Mouse (Mus musculus): ENCODE measurements at regions not wholly inside any gene's neighbourhood (a gene's known extent, or its start where the extent isn't known, plus 50 kb on each side); places are given as distances from the start of the nearest gene placed in this dataset.

- no peak overlapping the region for H3K27ac ChIP-seq
- no peaks in the 10 kb centered on the region for H3K36me3 ChIP-seq (replicated peaks; ENCODE audit: control insufficient read depth, insufficient read depth, low read depth)
- peaks cover 13 to 34% of the 10 kb centered on the region in 2 experiments for H3K4me1 ChIP-seq (replicated peaks; ENCODE audit: control insufficient read depth in 2 of 2, insufficient read depth in 2 of 2, low read length in 1 of 2)
- no peak for TF ChIP-seq EP300 (IDR thresholded peaks at IDR 0.05; ENCODE audit: low read depth)
- no peak overlapping the region for H3K4me3 ChIP-seq (ENCODE audit: insufficient read depth in 1 of 2, low read depth in 2 of 2, low read length in 2 of 2)
- WGBS (ENCODE audit: insufficient replicate concordance): 55% methylated on average over 2 of the region's 2 CpGs
- H3K9ac ChIP-seq (replicated peaks): no peak overlapping the region
- H3K27me3 ChIP-seq (ENCODE audit: control insufficient read depth, insufficient read depth, low read length): no peaks in the 10 kb centered on the region
- DNase-seq (ENCODE audit: low read depth in 3 of 3, low spot score in 3 of 3) (no peak), ATAC-seq (ENCODE audit: insufficient read depth) (no peak)
- H3K4me2 ChIP-seq (ENCODE audit: low read depth): no peak overlapping the region
- no peaks in the 10 kb centered on the region for H3K9me3 ChIP-seq (ENCODE audit: control insufficient read depth, low read length)
Observed at GRCm38 (mm10) chr3:21984807-21985206, 91.6 kb upstream of the Tbl1xr1 start.

GRCm38 (mm10) chr3:21986164-21986892 lies 90.1 kb upstream of the Tbl1xr1 start:
- no peaks in the 10 kb centered on the region for H3K27me3 ChIP-seq (ENCODE audit: control insufficient read depth, insufficient read depth, low read length)
- TF ChIP-seq CTCF (IDR thresholded peaks at IDR 0.05; ENCODE audit: low read depth): no peak
- no peak for TF ChIP-seq EP300 (IDR thresholded peaks at IDR 0.05; ENCODE audit: low read depth)
- peak; percentile 54; the same call in 1 of the 2 replicates for ATAC-seq (ENCODE audit: insufficient read depth)
- H3K9me3 ChIP-seq (ENCODE audit: control insufficient read depth, low read length): no peaks in the 10 kb centered on the region
- H3K4me3 ChIP-seq (ENCODE audit: insufficient read depth in 1 of 2, low read depth in 2 of 2, low read length in 2 of 2): no peak overlapping the region
- 46% methylated on average over 5 of the region's 5 CpGs for WGBS (ENCODE audit: insufficient replicate concordance)
- peak overlapping the region; percentile 32; the same call in 1 of the 2 replicates for H3K4me2 ChIP-seq (ENCODE audit: low read depth)
- H3K36me3 ChIP-seq (replicated peaks; ENCODE audit: control insufficient read depth, insufficient read depth, low read depth): no peaks in the 10 kb centered on the region
- peaks cover 13 to 35% of the 10 kb centered on the region in 2 experiments for H3K4me1 ChIP-seq (replicated peaks; ENCODE audit: control insufficient read depth in 2 of 2, insufficient read depth in 2 of 2, low read length in 1 of 2)
- no peak overlapping the region for H3K27ac ChIP-seq
- H3K9ac ChIP-seq (replicated peaks): no peak overlapping the region
- no peak for DNase-seq (ENCODE audit: low read depth in 3 of 3, low spot score in 3 of 3)

GRCm38 (mm10) chr3:21986893-21987250 lies 89.6 kb upstream of the Tbl1xr1 start:
- ATAC-seq (ENCODE audit: insufficient read depth) (no peak), DNase-seq (ENCODE audit: low read depth in 3 of 3, low spot score in 3 of 3) (no peak)
- no peaks in the 10 kb centered on the region for H3K9me3 ChIP-seq (ENCODE audit: control insufficient read depth, low read length)
- H3K27ac ChIP-seq: no peak overlapping the region
- H3K9ac ChIP-seq (replicated peaks): no peak overlapping the region
- peaks cover 13 to 38% of the 10 kb centered on the region in 2 experiments for H3K4me1 ChIP-seq (replicated peaks; ENCODE audit: control insufficient read depth in 2 of 2, insufficient read depth in 2 of 2, low read length in 1 of 2)
- no peak for TF ChIP-seq EP300 (IDR thresholded peaks at IDR 0.05; ENCODE audit: low read depth)
- no peak for TF ChIP-seq CTCF (IDR thresholded peaks at IDR 0.05; ENCODE audit: low read depth)
- H3K4me2 ChIP-seq (ENCODE audit: low read depth): peak overlapping the region; percentile 32; the same call in 1 of the 2 replicates
- no peaks in the 10 kb centered on the region for H3K36me3 ChIP-seq (replicated peaks; ENCODE audit: control insufficient read depth, insufficient read depth, low read depth)
- no peaks in the 10 kb centered on the region for H3K27me3 ChIP-seq (ENCODE audit: control insufficient read depth, insufficient read depth, low read length)
- 56% methylated on average over 2 of the region's 2 CpGs for WGBS (ENCODE audit: insufficient replicate concordance)
- no peak overlapping the region for H3K4me3 ChIP-seq (ENCODE audit: insufficient read depth in 1 of 2, low read depth in 2 of 2, low read length in 2 of 2)

- peaks cover 13 to 40% of the 10 kb centered on the region in 2 experiments for H3K4me1 ChIP-seq (replicated peaks; ENCODE audit: control insufficient read depth in 2 of 2, insufficient read depth in 2 of 2, low read length in 1 of 2)
- TF ChIP-seq EP300 (IDR thresholded peaks at IDR 0.05; ENCODE audit: low read depth): no peak
- no peak for TF ChIP-seq CTCF (IDR thresholded peaks at IDR 0.05; ENCODE audit: low read depth)
- ATAC-seq (ENCODE audit: insufficient read depth) (peak; percentile 40; the same call in 1 of the 2 replicates), DNase-seq (ENCODE audit: low read depth in 3 of 3, low spot score in 3 of 3) (peak in 1 of 3 experiments; percentile 28)
- H3K27me3 ChIP-seq (ENCODE audit: control insufficient read depth, insufficient read depth, low read length): no peaks in the 10 kb centered on the region
- H3K27ac ChIP-seq: peak overlapping the region; percentile 36
- no peak overlapping the region for H3K4me3 ChIP-seq (ENCODE audit: insufficient read depth in 1 of 2, low read depth in 2 of 2, low read length in 2 of 2)
- WGBS (ENCODE audit: insufficient replicate concordance): 38% methylated on average over 5 of the region's 5 CpGs
- no peaks in the 10 kb centered on the region for H3K36me3 ChIP-seq (replicated peaks; ENCODE audit: control insufficient read depth, insufficient read depth, low read depth)
- H3K4me2 ChIP-seq (ENCODE audit: low read depth): peak overlapping the region; percentile 43
- H3K9me3 ChIP-seq (ENCODE audit: control insufficient read depth, low read length): no peaks in the 10 kb centered on the region
- H3K9ac ChIP-seq (replicated peaks): peak overlapping the region; percentile 20; the same call in 1 of the 2 replicates
Observed at GRCm38 (mm10) chr3:21987455-21988009, 88.9 kb upstream of the Tbl1xr1 start.

GRCm38 (mm10) chr3:21988010-21988531 lies 88.4 kb upstream of the Tbl1xr1 start:
- TF ChIP-seq CTCF (IDR thresholded peaks at IDR 0.05; ENCODE audit: low read depth) (no peak), EP300 (IDR thresholded peaks at IDR 0.05; ENCODE audit: low read depth) (peak; percentile 61; the same call in 1 of the 2 replicates)
- H3K4me2 ChIP-seq (ENCODE audit: low read depth): peak overlapping the region; percentile 43
- H3K4me1 ChIP-seq (replicated peaks; ENCODE audit: control insufficient read depth in 2 of 2, insufficient read depth in 2 of 2, low read length in 1 of 2): peaks cover 13 to 40% of the 10 kb centered on the region in 2 experiments
- no peaks in the 10 kb centered on the region for H3K9me3 ChIP-seq (ENCODE audit: control insufficient read depth, low read length)
- H3K36me3 ChIP-seq (replicated peaks; ENCODE audit: control insufficient read depth, insufficient read depth, low read depth): no peaks in the 10 kb centered on the region
- H3K9ac ChIP-seq (replicated peaks): peak overlapping the region; percentile 20; the same call in 1 of the 2 replicates
- H3K27ac ChIP-seq: peak overlapping the region; percentile 36
- WGBS (ENCODE audit: insufficient replicate concordance): 2% methylated on average over 8 of the region's 8 CpGs
- H3K27me3 ChIP-seq (ENCODE audit: control insufficient read depth, insufficient read depth, low read length): no peaks in the 10 kb centered on the region
- peak; percentile 78 for ATAC-seq (ENCODE audit: insufficient read depth)
- H3K4me3 ChIP-seq (ENCODE audit: insufficient read depth in 1 of 2, low read depth in 2 of 2, low read length in 2 of 2): no peak overlapping the region; a peak in 1 of 4 replicates
- DNase-seq (ENCODE audit: low read depth in 3 of 3, low spot score in 3 of 3): peak in 2 of 3 experiments; percentile 30 to 33

Data from liver, embryonic 14.5 days (tissue).